In genomic region chr8:45627246-45628241, GRCm38 (mm10) we compare ENCODE assay signal across 8 mouse cellular contexts.
DNase-seq lines count a peak whose midpoint lies in the region; ATAC-seq and TF ChIP-seq lines count a peak whose summit lies in the region.

No protein-coding gene starts in this region.

- no peaks in the 10 kb centered on the region for H3K36me3 ChIP-seq in ES-Bruce4 (ENCODE audit: control insufficient read depth, insufficient read depth, low read length, poor library complexity, severe bottlenecking)
- no peaks in the 10 kb centered on the region for H3K36me3 ChIP-seq in forebrain, embryonic 12.5 days (replicated peaks)
- no peaks in the 10 kb centered on the region for H3K36me3 ChIP-seq in hindbrain, embryonic 11.5 days (ENCODE audit: control insufficient read depth, insufficient read depth, low read length)
- H3K36me3 ChIP-seq in lung, embryonic 15.5 days = no peaks in the 10 kb centered on the region

- peak overlapping the region; percentile 77 for H3K4me3 ChIP-seq in ES-Bruce4 (ENCODE audit: low read depth, low read length)
- H3K4me3 ChIP-seq in brown adipose tissue, adult 24 weeks (ENCODE audit: insufficient read depth, low read depth, low read length) = peak overlapping the region; percentile 52
- peak overlapping the region; percentile 68 for H3K4me3 ChIP-seq in forebrain, embryonic 12.5 days (replicated peaks)
- peak overlapping the region; percentile 54 for H3K4me3 ChIP-seq in hindbrain, embryonic 11.5 days (ENCODE audit: low read depth, low read length)
- peak overlapping the region; percentile 57 for H3K4me3 ChIP-seq in lung, embryonic 15.5 days

- H3K9ac ChIP-seq in ES-Bruce4 (ENCODE audit: low read depth, poor library complexity, severe bottlenecking) = 0 out of 2 replicates have a peak overlapping the region, but pooled peaks have one; percentile 28
- peak overlapping the region; percentile 80 for H3K9ac ChIP-seq in forebrain, embryonic 12.5 days
- peak overlapping the region; percentile 68 for H3K9ac ChIP-seq in hindbrain, embryonic 11.5 days (ENCODE audit: low read depth, low read length)
- H3K9ac ChIP-seq in lung, embryonic 15.5 days = peak overlapping the region; percentile 54

- DNase-seq in hindbrain, embryonic 11.5 days (ENCODE audit: low spot score) = peak; percentile 82
- DNase-seq in layer of hippocampus, postnatal 10 days (ENCODE audit: low spot score in 2 of 2) = peak; percentile 62 to 66
- peak; percentile 95 for DNase-seq in retina, postnatal 1 day
- no peak for DNase-seq in thymus, postnatal 25 days

- TF ChIP-seq POLR2A in ES-Bruce4 (IDR thresholded peaks at IDR 0.05; ENCODE audit: insufficient read depth, low read length) = no peak

- peak overlapping the region; percentile 69 for H3K4me2 ChIP-seq in forebrain, embryonic 12.5 days
- peak overlapping the region; percentile 56 for H3K4me2 ChIP-seq in hindbrain, embryonic 11.5 days (replicated peaks; ENCODE audit: low read depth, low read length)
- peak overlapping the region; percentile 88 for H3K4me2 ChIP-seq in lung, embryonic 15.5 days

- TF ChIP-seq EP300 in ES-Bruce4 (IDR thresholded peaks at IDR 0.05; ENCODE audit: insufficient read depth, low read depth, low read length) = no peak

- no peak overlapping the region for H3K27ac ChIP-seq in ES-Bruce4 (ENCODE audit: insufficient read depth, low read length)
- H3K27ac ChIP-seq in brown adipose tissue, adult 24 weeks (replicated peaks; ENCODE audit: low read depth, low read length) = no peak overlapping the region
- H3K27ac ChIP-seq in forebrain, embryonic 12.5 days = peak overlapping the region; percentile 95
- peak overlapping the region; percentile 83 for H3K27ac ChIP-seq in hindbrain, embryonic 11.5 days (ENCODE audit: low read depth, low read length)
- H3K27ac ChIP-seq in lung, embryonic 15.5 days = peak overlapping the region; percentile 87

- no peaks in the 10 kb centered on the region for H3K4me1 ChIP-seq in ES-Bruce4 (ENCODE audit: control insufficient read depth, insufficient read depth, low read length)
- no peaks in the 10 kb centered on the region for H3K4me1 ChIP-seq in brown adipose tissue, adult 24 weeks (ENCODE audit: control insufficient read depth, insufficient read depth, insufficient read length, low read length)
- H3K4me1 ChIP-seq in forebrain, embryonic 12.5 days = peaks cover 37% of the 10 kb centered on the region
- no peaks in the 10 kb centered on the region for H3K4me1 ChIP-seq in hindbrain, embryonic 11.5 days (replicated peaks; ENCODE audit: control insufficient read depth, insufficient read depth, low read length)
- H3K4me1 ChIP-seq in lung, embryonic 15.5 days = no peaks in the 10 kb centered on the region

- peak; percentile 95 for ATAC-seq in forebrain, embryonic 12.5 days (ENCODE audit: low FRiP score)
- ATAC-seq in hindbrain, embryonic 11.5 days (ENCODE audit: low FRiP score) = peak; percentile 97
- ATAC-seq in lung, embryonic 15.5 days (ENCODE audit: borderline replicate concordance, extremely low read depth, low FRiP score, low TSS enrichment) = peak; percentile 88

- TF ChIP-seq CTCF in ES-Bruce4 (IDR thresholded peaks at IDR 0.05; ENCODE audit: low read depth, low read length) = no peak

- H3K9me3 ChIP-seq in ES-Bruce4 (replicated peaks; ENCODE audit: control insufficient read depth, insufficient read depth, low read length, poor library complexity, severe bottlenecking) = no peaks in the 10 kb centered on the region
- no peaks in the 10 kb centered on the region for H3K9me3 ChIP-seq in forebrain, embryonic 12.5 days
- H3K9me3 ChIP-seq in hindbrain, embryonic 11.5 days (ENCODE audit: control insufficient read depth, low read length) = no peaks in the 10 kb centered on the region
- no peaks in the 10 kb centered on the region for H3K9me3 ChIP-seq in lung, embryonic 15.5 days

- under 1% methylated on average over 28 of the region's 28 CpGs for WGBS in forebrain, embryonic 12.5 days
- WGBS in hindbrain, embryonic 11.5 days = 1% methylated on average over 28 of the region's 28 CpGs
- WGBS in lung, embryonic 15.5 days = 1% methylated on average over 28 of the region's 28 CpGs

- H3K27me3 ChIP-seq in ES-Bruce4 (ENCODE audit: control insufficient read depth, insufficient read depth, low read length, poor library complexity, severe bottlenecking) = peaks cover 2% of the 10 kb centered on the region; the same call in 1 of the 2 replicates
- H3K27me3 ChIP-seq in forebrain, embryonic 12.5 days = no peaks in the 10 kb centered on the region
- H3K27me3 ChIP-seq in hindbrain, embryonic 11.5 days (ENCODE audit: control insufficient read depth, insufficient read depth, low read length) = no peaks in the 10 kb centered on the region
- no peaks in the 10 kb centered on the region for H3K27me3 ChIP-seq in lung, embryonic 15.5 days

Comparison
In these comparisons a context has a peak if more than half of its experiments do, and no peak if none do; other contexts are left out.
1. H3K27ac ChIP-seq: peak in forebrain, embryonic 12.5 days (single experiment), hindbrain, embryonic 11.5 days (single experiment) and lung, embryonic 15.5 days (single experiment); none in ES-Bruce4 (single experiment) and brown adipose tissue, adult 24 weeks (single experiment).
2. H3K9ac ChIP-seq: peak in every context shown above with its lines; median percentile 80 in forebrain, embryonic 12.5 days; 68 in hindbrain, embryonic 11.5 days; 54 in lung, embryonic 15.5 days; 28 in ES-Bruce4.
3. Peak in every context shown above with its lines, with median percentiles within 50 percentile points of each other: H3K4me3 ChIP-seq, ATAC-seq and H3K4me2 ChIP-seq.